Mouse (Mus musculus) lung, postnatal 0 days (tissue): ENCODE results near the gene Mapt. TPM values are rescaled to one million over a fixed set of nuclear protein-coding genes. Genes with fewer than 3 reads are reported as not detected.
A peak's percentile ranks its signal among the peaks of the same experiment; 100 is the strongest.

Source experiments
- ATAC-seq: fragments of 200-750 bp; cut with Nextera tagmentation; 2 replicates; pipeline ENCODE4 v1.8.0; 2017; ENCODE audit warnings: moderate library complexity
- DNase-seq: peaks from one replicate; pipeline ENCODE4 v3.0.0-alpha.2; 2016; ENCODE audit warnings: low spot score
- H3K27ac ChIP-seq: fragments of 300-500 bp; sonication (generic); 2 replicates; pipeline ENCODE4 v1.5.1; 2014; ENCODE audit warnings: antibody characterized with exemption, mild to moderate bottlenecking, low read length, mixed read lengths
- H3K27me3 ChIP-seq: fragments of 300-500 bp; sonication (generic); replicated peaks from 2 replicates; pipeline ENCODE4 v1.6.1; 2014; ENCODE audit warnings: low read length, mixed read lengths; ENCODE audit not compliant: insufficient read depth
- H3K36me3 ChIP-seq: fragments of 300-500 bp; sonication (generic); 2 replicates; pipeline ENCODE4 v1.6.1; 2014; ENCODE audit warnings: low read length, mixed read lengths; ENCODE audit not compliant: insufficient read depth
- H3K4me1 ChIP-seq: fragments of 300-500 bp; sonication (generic); 2 replicates; pipeline ENCODE4 v1.6.1; 2014; ENCODE audit warnings: antibody characterized with exemption, low read depth, low read length, mixed read lengths; ENCODE audit not compliant: insufficient read depth
- H3K4me2 ChIP-seq: fragments of 300-500 bp; sonication (generic); replicated peaks from 2 replicates; pipeline ENCODE4 v1.6.1; 2014; ENCODE audit warnings: low read depth, mild to moderate bottlenecking, low read length, moderate library complexity, mixed read lengths
- H3K4me3 ChIP-seq: fragments of 300-500 bp; sonication (generic); 2 replicates; pipeline ENCODE4 v1.5.1; 2014; ENCODE audit warnings: low read depth, low read length
- H3K9ac ChIP-seq: fragments of 300-500 bp; sonication (generic); replicated peaks from 2 replicates; pipeline ENCODE4 v1.6.1; 2014; ENCODE audit warnings: low read depth, mild to moderate bottlenecking
- H3K9me3 ChIP-seq: fragments of 300-500 bp; sonication (generic); 2 replicates; pipeline ENCODE4 v1.6.1; 2016; ENCODE audit warnings: low read length, mixed read lengths
- CTCF ChIP-seq: IDR thresholded peaks from 2 replicates; pipeline ENCODE4 v1.5.1; 2016; ENCODE audit warnings: antibody characterized with exemption, mild to moderate bottlenecking
- EP300 ChIP-seq: IDR thresholded peaks from 2 replicates; pipeline ENCODE4 v1.6.1; 2016; ENCODE audit warnings: antibody characterized with exemption, mild to moderate bottlenecking, control low read depth
- WGBS: fragments of 180-500 bp; shearing (Covaris S2); extraction: QIAGEN DNeasy Blood & Tissue Kit; methylation state at CpG from one replicate; pipeline ENCODE4 v1.1.7; 2014; 5-methylcytosine and 5-hydroxymethylcytosine counted together
- polyA plus RNA-seq: library from polyadenylated mRNA; unstranded; fragments of >200 nt; fragmentation: Nextera tagmentation; extraction: Ambion mirVana; gene quantifications from 2 replicates; pipeline ENCODE4 v1.2.1, GENCODE M21; 2015

Gene Mapt
- polyA plus RNA-seq, 1 experiment from 2014 or later: 15.9 TPM

GRCm38 (mm10) chr11:104232141-104233061, 1.2 kb downstream of the Mapt start:
- DNase-seq (peak; percentile 38), ATAC-seq (no peak)
- Histone ChIP-seq H3K27me3 (peaks cover 22% of the 10 kb centered on the region), H3K36me3 (no peaks in the 10 kb centered on the region), H3K4me1 (peaks cover 10% of the 10 kb centered on the region; the same call in 1 of the 2 replicates), H3K4me3 (peak overlapping the region; percentile 67), H3K9ac (peak overlapping the region; percentile 34; the same call in 1 of the 2 replicates), H3K9me3 (no peaks in the 10 kb centered on the region), H3K4me2 (peak overlapping the region; percentile 96), H3K27ac (no peak overlapping the region)
- TF ChIP-seq EP300 (no peak), CTCF (peak; percentile 42)
- WGBS: under 1% methylated on average over 52 of the region's 72 CpGs

GRCm38 (mm10) chr11:104233101-104233500, 1.9 kb downstream of the Mapt start:
- Histone ChIP-seq H3K9me3 (no peaks in the 10 kb centered on the region), H3K4me1 (peaks cover 10% of the 10 kb centered on the region; the same call in 1 of the 2 replicates), H3K4me2 (peak overlapping the region; percentile 96), H3K4me3 (peak overlapping the region; percentile 67), H3K27me3 (peaks cover 22% of the 10 kb centered on the region), H3K27ac (no peak overlapping the region), H3K36me3 (no peaks in the 10 kb centered on the region), H3K9ac (no peak overlapping the region)
- no peak for TF ChIP-seq EP300
- no peak for TF ChIP-seq CTCF
- ATAC-seq (no peak), DNase-seq (no peak)
- WGBS: 11% methylated on average over 9 of the region's 10 CpGs

- peak overlapping the region; percentile 19; the same call in 1 of the 2 replicates for H3K9ac ChIP-seq
- DNase-seq (no peak), ATAC-seq (no peak)
- H3K36me3 ChIP-seq: no peaks in the 10 kb centered on the region
- H3K4me1 ChIP-seq: peaks cover 10% of the 10 kb centered on the region; the same call in 1 of the 2 replicates
- H3K4me3 ChIP-seq: peak overlapping the region; percentile 4; the same call in 1 of the 2 replicates
- 8% methylated on average over 30 of the region's 30 CpGs for WGBS
- peak overlapping the region; percentile 96 for H3K4me2 ChIP-seq
- H3K9me3 ChIP-seq: no peaks in the 10 kb centered on the region
- no peak for TF ChIP-seq CTCF
- TF ChIP-seq EP300: no peak
- no peak overlapping the region for H3K27ac ChIP-seq
- H3K27me3 ChIP-seq: peaks cover 22% of the 10 kb centered on the region
Measured at GRCm38 (mm10) chr11:104233574-104234206, 2.5 kb downstream of the Mapt start.

GRCm38 (mm10) chr11:104234680-104235079, 3.5 kb downstream of the Mapt start:
- Histone ChIP-seq H3K4me3 (no peak overlapping the region), H3K4me1 (peaks cover 10% of the 10 kb centered on the region; the same call in 1 of the 2 replicates), H3K9ac (no peak overlapping the region), H3K9me3 (no peaks in the 10 kb centered on the region), H3K27me3 (peaks cover 22% of the 10 kb centered on the region), H3K36me3 (no peaks in the 10 kb centered on the region), H3K27ac (peak overlapping the region; percentile 20; the same call in 1 of the 2 replicates), H3K4me2 (no peak overlapping the region)
- DNase-seq: no peak
- TF ChIP-seq CTCF: no peak
- no peak for TF ChIP-seq EP300
- WGBS: 25% methylated on average over 6 of the region's 6 CpGs
- no peak for ATAC-seq

GRCm38 (mm10) chr11:104235881-104236280, 4.7 kb downstream of the Mapt start:
- no peaks in the 10 kb centered on the region for H3K36me3 ChIP-seq
- H3K27me3 ChIP-seq: peaks cover 22% of the 10 kb centered on the region
- H3K9me3 ChIP-seq: no peaks in the 10 kb centered on the region
- no peak overlapping the region for H3K27ac ChIP-seq
- ATAC-seq (no peak), DNase-seq (no peak)
- WGBS: 68% methylated on average over 2 of the region's 2 CpGs
- no peak overlapping the region for H3K4me2 ChIP-seq
- TF ChIP-seq CTCF: no peak
- H3K4me3 ChIP-seq: no peak overlapping the region
- H3K4me1 ChIP-seq: peaks cover 4% of the 10 kb centered on the region; the same call in 1 of the 2 replicates
- no peak overlapping the region for H3K9ac ChIP-seq

- no peak overlapping the region for H3K4me3 ChIP-seq
- no peaks in the 10 kb centered on the region for H3K9me3 ChIP-seq
- TF ChIP-seq EP300 (no peak), CTCF (peak; percentile 51)
- 53% methylated on average over 7 of the region's 7 CpGs for WGBS
- H3K27ac ChIP-seq: peak overlapping the region; percentile 26; the same call in 1 of the 2 replicates
- H3K27me3 ChIP-seq: peaks cover 15% of the 10 kb centered on the region
- H3K36me3 ChIP-seq: no peaks in the 10 kb centered on the region
- no peaks in the 10 kb centered on the region for H3K4me1 ChIP-seq
- no peak overlapping the region for H3K9ac ChIP-seq
- ATAC-seq: no peak; the same call in 1 of the 2 replicates
- DNase-seq: peak; percentile 59
- H3K4me2 ChIP-seq: no peak overlapping the region
Measured at GRCm38 (mm10) chr11:104237226-104237625, 6.0 kb downstream of the Mapt start.
